Mouse (Mus musculus) MEL (cell line): ENCODE results near the gene Adgrg1. TPM values are rescaled to one million over a fixed set of nuclear protein-coding genes. Genes with fewer than 3 reads are reported as not detected.

Experiments
- DNase-seq: peaks from one replicate; pipeline ENCODE4 v3.0.0; 2011; ENCODE audit warnings: low read depth, low spot score
- H3K27ac ChIP-seq: 2 replicates; pipeline ENCODE4 v1.5.1; 2012; ENCODE audit warnings: low read depth, mild to moderate bottlenecking, control low read depth, low read length, moderate library complexity; ENCODE audit not compliant: control insufficient read depth
- H3K27me3 ChIP-seq, 2 experiments: fragments of 150-350 bp in 1 of 2; sonication (generic) in 1 of 2; 2 replicates each; pipeline ENCODE4 v1.6.1; 2012; ENCODE audit warnings: low read length in 2 of 2, mild to moderate bottlenecking in 2 of 2, improper control_type of control experiment in 1 of 2, moderate library complexity in 1 of 2; ENCODE audit not compliant: insufficient read depth in 2 of 2, control insufficient read depth in 1 of 2
- H3K36me3 ChIP-seq, 2 experiments: 2 replicates each; pipeline ENCODE4 v1.6.1; 2012 to 2014; ENCODE audit warnings: low read length in 2 of 2, improper control_type of control experiment in 1 of 2, inconsistent platforms in 1 of 2, mild to moderate bottlenecking in 1 of 2; ENCODE audit not compliant: insufficient read depth in 2 of 2, control insufficient read depth in 1 of 2
- H3K4me1 ChIP-seq, 2 experiments: fragments of 150-350 bp in 1 of 2; sonication (generic) in 1 of 2; 2 replicates each; pipeline ENCODE4 v1.6.1; 2012; ENCODE audit warnings: low read length in 2 of 2, improper control_type of control experiment in 1 of 2, mild to moderate bottlenecking in 1 of 2; ENCODE audit not compliant: insufficient read depth in 2 of 2, control insufficient read depth in 1 of 2
- H3K4me3 ChIP-seq, 2 experiments: fragments of 150-350 bp in 1 of 2; sonication (generic) in 1 of 2; 2 replicates each; pipeline ENCODE4 v1.5.1; 2012; ENCODE audit warnings: low read depth in 2 of 2, low read length in 2 of 2, mild to moderate bottlenecking in 2 of 2, moderate library complexity in 2 of 2, control low read depth in 1 of 2, improper control_type of control experiment in 1 of 2; ENCODE audit not compliant: control insufficient read depth in 1 of 2, insufficient read depth in 1 of 2
- H3K79me2 ChIP-seq: 2 replicates; pipeline ENCODE4 v1.6.1; 2012; ENCODE audit warnings: mild to moderate bottlenecking, low read length, moderate library complexity; ENCODE audit not compliant: control insufficient read depth, poor library complexity, insufficient read depth
- H3K9ac ChIP-seq: 2 replicates; pipeline ENCODE4 v1.6.1; 2012; ENCODE audit warnings: low read depth, mild to moderate bottlenecking, control low read depth, low read length, moderate library complexity; ENCODE audit not compliant: control insufficient read depth, poor library complexity, severe bottlenecking
- H3K9me3 ChIP-seq: fragments of 150-350 bp; sonication (generic); replicated peaks from 2 replicates; pipeline ENCODE4 v1.6.1; 2012; ENCODE audit warnings: mild to moderate bottlenecking, low read length, improper control_type of control experiment, moderate library complexity; ENCODE audit not compliant: insufficient read depth
- BHLHE40 ChIP-seq: IDR thresholded peaks from 2 replicates; pipeline ENCODE4 v1.6.1; 2012; ENCODE audit warnings: low read depth, mild to moderate bottlenecking, inconsistent platforms, low read length, improper control_type of control experiment, borderline replicate concordance
- CHD1 ChIP-seq: IDR thresholded peaks from 2 replicates; pipeline ENCODE4 v1.6.1; 2012; ENCODE audit warnings: low read depth, mild to moderate bottlenecking, inconsistent platforms, low read length, improper control_type of control experiment
- CHD2 ChIP-seq: IDR thresholded peaks from 2 replicates; pipeline ENCODE4 v1.6.1; 2011; ENCODE audit warnings: low read length, improper control_type of control experiment
- CTCF ChIP-seq, 3 experiments: IDR thresholded peaks in 2 of 3; conservative IDR thresholded peaks in 1 of 3; 2 replicates each; pipeline ENCODE4 v1.5.1; 2011 to 2012; ENCODE audit warnings: low read length in 3 of 3, low read depth in 2 of 3, mild to moderate bottlenecking in 2 of 3, improper control_type of control experiment in 1 of 3, inconsistent platforms in 1 of 3, mixed read lengths in 1 of 3, moderate library complexity in 1 of 3; ENCODE audit not compliant: control insufficient read depth in 1 of 3, insufficient read depth in 1 of 3, poor library complexity in 1 of 3, severe bottlenecking in 1 of 3
- ELF1 ChIP-seq: IDR thresholded peaks from 2 replicates; pipeline ENCODE4 v1.6.1; 2014; ENCODE audit warnings: low read depth, mild to moderate bottlenecking, inconsistent platforms, low read length, improper control_type of control experiment, moderate library complexity
- EP300 ChIP-seq, 2 experiments: IDR thresholded peaks; 2 replicates each; pipeline ENCODE4 v1.6.1; 2011; ENCODE audit warnings: improper control_type of control experiment in 2 of 2, low read length in 2 of 2, low read depth in 1 of 2, mild to moderate bottlenecking in 1 of 2
- ETS1 ChIP-seq: IDR thresholded peaks from 2 replicates; pipeline ENCODE4 v1.6.1; 2012; ENCODE audit warnings: low read depth, mild to moderate bottlenecking, inconsistent platforms, low read length, improper control_type of control experiment, moderate library complexity
- GABPA ChIP-seq: IDR thresholded peaks from 2 replicates; pipeline ENCODE4 v1.6.1; 2012; ENCODE audit warnings: low read depth, mild to moderate bottlenecking, inconsistent platforms, low read length, improper control_type of control experiment, moderate library complexity
- GATA1 ChIP-seq: IDR thresholded peaks from 2 replicates; pipeline ENCODE4 v1.6.1; 2011; ENCODE audit warnings: low read depth, low read length, improper control_type of control experiment
- MAFK ChIP-seq: IDR thresholded peaks from 2 replicates; pipeline ENCODE4 v1.6.1; 2011; ENCODE audit warnings: low read depth, mild to moderate bottlenecking, low read length, improper control_type of control experiment, borderline replicate concordance
- MAX ChIP-seq: IDR thresholded peaks from 2 replicates; pipeline ENCODE4 v1.6.1; 2011; ENCODE audit warnings: low read length, improper control_type of control experiment
- MEF2A ChIP-seq: IDR thresholded peaks from 2 replicates; pipeline ENCODE4 v1.6.1; 2014; ENCODE audit warnings: low read depth, mild to moderate bottlenecking, inconsistent platforms, low read length, improper control_type of control experiment; ENCODE audit not compliant: poor library complexity, insufficient replicate concordance, severe bottlenecking; ENCODE audit errors: extremely low read depth
- MYB ChIP-seq: IDR thresholded peaks from 2 replicates; pipeline ENCODE4 v1.6.1; 2011; ENCODE audit warnings: mild to moderate bottlenecking, low read depth, low read length, improper control_type of control experiment
- NELFE ChIP-seq: IDR thresholded peaks from 2 replicates; pipeline ENCODE4 v1.6.1; 2011; ENCODE audit warnings: low read depth, low read length, improper control_type of control experiment
- RAD21 ChIP-seq: IDR thresholded peaks from 2 replicates; pipeline ENCODE4 v1.6.1; 2011; ENCODE audit warnings: mild to moderate bottlenecking, low read depth, low read length, improper control_type of control experiment
- RCOR1 ChIP-seq: IDR thresholded peaks from 2 replicates; pipeline ENCODE4 v1.6.1; 2012; ENCODE audit warnings: low read depth, mild to moderate bottlenecking, inconsistent platforms, low read length, improper control_type of control experiment
- SIN3A ChIP-seq: IDR thresholded peaks from 2 replicates; pipeline ENCODE4 v1.6.1; 2012; ENCODE audit warnings: low read length, improper control_type of control experiment, inconsistent platforms
- SMC3 ChIP-seq: IDR thresholded peaks from 2 replicates; pipeline ENCODE4 v1.6.1; 2011; ENCODE audit warnings: low read depth, low read length, improper control_type of control experiment
- TAL1 ChIP-seq: IDR thresholded peaks from 2 replicates; pipeline ENCODE4 v1.6.1; 2012; ENCODE audit warnings: mild to moderate bottlenecking, inconsistent platforms, low read length, moderate library complexity, mixed read lengths
- TCF12 ChIP-seq: IDR thresholded peaks from 2 replicates; pipeline ENCODE4 v1.6.1; 2014; ENCODE audit warnings: low read depth, mild to moderate bottlenecking, inconsistent platforms, low read length, improper control_type of control experiment, moderate library complexity
- ZC3H11A ChIP-seq: IDR thresholded peaks from 2 replicates; pipeline ENCODE4 v1.6.1; 2012; ENCODE audit warnings: low read depth, mild to moderate bottlenecking, inconsistent platforms, low read length, improper control_type of control experiment
- ZKSCAN1 ChIP-seq: IDR thresholded peaks from 2 replicates; pipeline ENCODE4 v1.6.1; 2012; ENCODE audit warnings: low read depth, mild to moderate bottlenecking, inconsistent platforms, low read length, improper control_type of control experiment, moderate library complexity
- ZMIZ1 ChIP-seq: IDR thresholded peaks from 2 replicates; pipeline ENCODE4 v1.6.1; 2012; ENCODE audit warnings: low read depth, mild to moderate bottlenecking, inconsistent platforms, low read length, improper control_type of control experiment, moderate library complexity
- ZNF384 ChIP-seq: IDR thresholded peaks from 2 replicates; pipeline ENCODE4 v1.6.1; 2012; ENCODE audit warnings: low read depth, mild to moderate bottlenecking, inconsistent platforms, low read length, improper control_type of control experiment
- polyA plus RNA-seq, 2 experiments: library from polyadenylated mRNA; stranded (reverse) in 1 of 2; unstranded in 1 of 2; fragments of >175 nt in 1 of 2; fragments of >200 nt in 1 of 2; gene quantifications; 2 replicates each; pipeline versions ENCODE4 v1.2.1 to v1.2.4; 2012; ENCODE audit warnings: low replicate concordance in 2 of 2, low read depth in 1 of 2; ENCODE audit not compliant: insufficient read length in 2 of 2, insufficient read depth in 1 of 2, missing spikeins in 1 of 2
- total RNA-seq: library from RNA; depleted of rRNA; stranded (reverse); fragments of 300-350 nt; gene quantifications from 2 replicates; pipeline ENCODE4 v1.2.3, GENCODE M21; 2012

The Adgrg1 gene
- total and polyA plus RNA-seq, 3 experiments = 4.2 to 33.2 TPM; not detected in 1

DNA sequence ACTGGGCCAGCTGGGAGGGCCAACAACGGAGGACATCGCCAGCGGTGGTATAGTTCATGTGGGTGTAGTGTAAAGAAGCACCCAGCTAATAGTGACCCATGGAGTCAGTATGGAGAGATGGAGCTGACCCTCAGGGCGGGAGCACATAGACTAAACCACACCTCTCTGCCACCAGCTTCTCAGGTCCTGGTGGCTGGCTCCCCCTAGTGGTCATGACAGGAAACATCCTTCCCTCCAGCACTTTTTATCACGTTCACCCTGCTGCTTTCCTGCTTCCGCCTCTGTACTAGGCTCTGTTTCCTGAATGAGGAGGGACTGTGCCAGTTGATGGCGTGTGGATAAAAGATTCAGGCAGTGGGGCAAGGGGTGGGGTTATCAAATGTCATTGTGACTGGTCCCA lies 27.1 kb downstream of the Adgrg1 start:
- TF ChIP-seq GATA1 (peak; percentile 39; the same call in 1 of the 2 replicates), CHD1 (no peak), MYB (no peak), ZMIZ1 (no peak), CHD2 (no peak), ELF1 (peak; percentile 66; the same call in 1 of the 2 replicates), SIN3A (no peak), ZKSCAN1 (no peak), EP300 (IDR thresholded peaks at IDR 0.05; ENCODE audit: low read depth in 1 of 2, low read length in 2 of 2) (peak in 1 of 2 experiments; percentile 66; a peak in 2 of 4 replicates), MEF2A (no peak), GABPA (no peak), MAX (no peak), NELFE (no peak), RAD21 (peak; percentile 85), TCF12 (peak; percentile 64), CTCF (IDR thresholded peaks at IDR 0.05 in 2 of 3, conservative IDR thresholded peaks at IDR 0.05 in 1 of 3; ENCODE audit: control insufficient read depth in 1 of 3, insufficient read depth in 1 of 3, low read depth in 2 of 3, low read length in 3 of 3, poor library complexity in 1 of 3, severe bottlenecking in 1 of 3) (peak; percentile 83 to 91 (median 84)), SMC3 (peak; percentile 83), ZC3H11A (peak; percentile 66), TAL1 (peak; percentile 75), ZNF384 (no peak), BHLHE40 (no peak)
- Histone ChIP-seq H3K79me2 (no peaks in the 10 kb centered on the region), H3K4me3 (no peak overlapping the region), H3K4me1 (peaks cover 4 to 18% of the 10 kb centered on the region in 2 experiments; a peak in 3 of 4 replicates), H3K9ac (no peak overlapping the region), H3K36me3 (peaks cover 0 to 2% of the 10 kb centered on the region in 2 experiments; a peak in 1 of 4 replicates), H3K27me3 (no peaks in the 10 kb centered on the region), H3K27ac (no peak overlapping the region), H3K9me3 (no peaks in the 10 kb centered on the region)
- DNase-seq = peak; percentile 84

DNA sequence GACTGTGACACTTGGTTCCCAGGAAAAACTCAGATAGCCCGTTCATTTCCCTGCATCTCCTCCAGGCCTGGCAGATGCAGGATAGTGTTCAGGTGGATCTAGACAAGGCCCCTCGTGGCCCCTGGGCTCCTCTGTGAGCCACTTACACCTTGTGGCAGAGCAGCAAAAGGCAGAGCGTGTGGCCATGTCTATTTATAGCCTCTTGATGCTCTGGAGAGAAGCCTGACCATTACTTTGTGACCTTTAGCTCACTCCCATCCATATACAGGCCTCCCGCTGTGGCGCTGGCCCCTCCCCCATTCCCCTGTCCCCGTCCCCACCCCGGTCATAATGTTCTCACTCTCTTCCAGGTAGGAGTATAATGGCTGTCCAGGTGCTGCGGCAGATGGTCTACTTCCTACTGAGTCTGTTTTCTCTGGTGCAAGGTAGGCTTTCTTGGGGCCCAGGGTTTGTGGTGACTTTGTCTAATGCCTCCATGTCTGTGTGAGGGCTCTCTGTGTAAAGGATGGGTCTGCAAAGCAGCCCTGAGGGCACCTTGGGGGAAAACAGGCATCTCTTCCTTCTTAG lies 27.6 kb downstream of the Adgrg1 start:
- TF ChIP-seq ELF1 = no peak
- no peak for TF ChIP-seq NELFE
- TF ChIP-seq ZMIZ1 = no peak
- TF ChIP-seq ZNF384 = no peak
- TF ChIP-seq MAFK = no peak
- TF ChIP-seq ETS1 = no peak
- no peak for TF ChIP-seq EP300 (IDR thresholded peaks at IDR 0.05; ENCODE audit: low read depth in 1 of 2, low read length in 2 of 2)
- no peak for TF ChIP-seq TCF12
- no peak for TF ChIP-seq RCOR1
- Histone ChIP-seq H3K27ac (no peak overlapping the region), H3K9ac (no peak overlapping the region), H3K4me1 (peaks cover 4 to 18% of the 10 kb centered on the region in 2 experiments; a peak in 3 of 4 replicates), H3K4me3 (no peak overlapping the region), H3K36me3 (peaks cover 0 to 2% of the 10 kb centered on the region in 2 experiments; a peak in 1 of 4 replicates), H3K79me2 (no peaks in the 10 kb centered on the region), H3K9me3 (no peaks in the 10 kb centered on the region), H3K27me3 (no peaks in the 10 kb centered on the region)
- no peak for DNase-seq
